Mouse (Mus musculus): ENCODE data around the gene Crls1. TPM values are rescaled to one million over a fixed set of nuclear protein-coding genes. Genes with fewer than 3 reads are reported as not detected.

Crls1 gene
- polyA plus RNA-seq, 1 experiment from 2014 or later, result 39.0 TPM

- no peak for TF ChIP-seq CTCF (IDR thresholded peaks at IDR 0.05; ENCODE audit: low read depth)
- Histone ChIP-seq H3K4me2 (replicated peaks; ENCODE audit: low read depth) (peak within 1 kb of the TSS; percentile 87), H3K4me3 (ENCODE audit: low read depth, low read length) (peak within 1 kb of the TSS; percentile 43), H3K27me3 (replicated peaks; ENCODE audit: control insufficient read depth, insufficient read depth, low read length) (peaks cover 34% of the 10 kb centered on the region), H3K36me3 (ENCODE audit: control insufficient read depth, insufficient read depth) (no peaks in the 10 kb centered on the region), H3K27ac (ENCODE audit: low read depth, low read length) (no peak within 1 kb of the TSS), H3K4me1 (replicated peaks; ENCODE audit: control insufficient read depth, insufficient read depth, low read length) (no peaks in the 10 kb centered on the region; the same call in 1 of the 2 replicates), H3K9me3 (ENCODE audit: control insufficient read depth) (no peaks in the 10 kb centered on the region), H3K9ac (ENCODE audit: low read depth, low read length) (no peak within 1 kb of the TSS)
- no peak for ATAC-seq
- WGBS, result 34% methylated on average over 12 of the region's 12 CpGs
Observed at GRCm38 (mm10) chr2:132880844-132881645, 34.6 kb downstream of the Crls1 start, which contains the start of gene Lrrn4. TSS of gene Lrrn4 (minus strand) at chr2:132880891.

GRCm38 (mm10) chr2:132884303-132884967, 38.0 kb downstream of the Crls1 start:
- Histone ChIP-seq H3K4me2 (replicated peaks; ENCODE audit: low read depth) (no peak overlapping the region), H3K9ac (ENCODE audit: low read depth, low read length) (no peak overlapping the region), H3K27ac (ENCODE audit: low read depth, low read length) (no peak overlapping the region), H3K9me3 (ENCODE audit: control insufficient read depth) (no peaks in the 10 kb centered on the region), H3K4me1 (replicated peaks; ENCODE audit: control insufficient read depth, insufficient read depth, low read length) (no peaks in the 10 kb centered on the region), H3K27me3 (replicated peaks; ENCODE audit: control insufficient read depth, insufficient read depth, low read length) (peaks cover 17% of the 10 kb centered on the region), H3K4me3 (ENCODE audit: low read depth, low read length) (no peak overlapping the region), H3K36me3 (ENCODE audit: control insufficient read depth, insufficient read depth) (no peaks in the 10 kb centered on the region)
- whole genome bisulfite sequencing, result 60% methylated on average over 8 of the region's 8 CpGs
- ATAC-seq, result no peak
- no peak for TF ChIP-seq CTCF (IDR thresholded peaks at IDR 0.05; ENCODE audit: low read depth)

GRCm38 (mm10) chr2:132885312-132885711, 38.8 kb downstream of the Crls1 start:
- WGBS, result 83% methylated on average over 6 of the region's 7 CpGs
- no peak for TF ChIP-seq CTCF (IDR thresholded peaks at IDR 0.05; ENCODE audit: low read depth)
- Histone ChIP-seq H3K36me3 (ENCODE audit: control insufficient read depth, insufficient read depth) (no peaks in the 10 kb centered on the region), H3K4me2 (replicated peaks; ENCODE audit: low read depth) (no peak overlapping the region), H3K27me3 (replicated peaks; ENCODE audit: control insufficient read depth, insufficient read depth, low read length) (peaks cover 10% of the 10 kb centered on the region), H3K9ac (ENCODE audit: low read depth, low read length) (no peak overlapping the region), H3K4me3 (ENCODE audit: low read depth, low read length) (no peak overlapping the region), H3K27ac (ENCODE audit: low read depth, low read length) (no peak overlapping the region), H3K4me1 (replicated peaks; ENCODE audit: control insufficient read depth, insufficient read depth, low read length) (no peaks in the 10 kb centered on the region), H3K9me3 (ENCODE audit: control insufficient read depth) (no peaks in the 10 kb centered on the region)
- ATAC-seq, result peak; percentile 65; the same call in 1 of the 2 replicates

DNA sequence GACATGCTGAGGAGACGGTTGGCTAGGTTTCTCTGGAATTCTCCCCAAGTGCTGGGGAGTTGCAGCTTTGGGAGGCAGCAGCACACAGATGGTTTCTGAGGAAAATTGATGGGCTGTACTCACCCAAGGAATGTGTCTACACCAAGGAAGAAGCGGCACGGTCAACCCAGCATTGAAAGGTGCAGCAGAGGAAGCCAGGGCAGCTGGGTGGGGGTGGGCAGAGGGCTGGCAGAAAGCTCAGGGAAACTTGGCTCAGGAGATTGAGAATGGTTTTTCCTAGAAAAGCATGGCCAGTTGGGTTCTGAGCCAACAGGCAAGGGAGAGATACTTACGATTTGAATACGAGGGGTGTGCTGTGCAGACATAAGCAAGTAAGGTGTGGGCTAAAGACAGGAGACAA, 47.4 kb downstream of the Crls1 start:
- no peaks in the 10 kb centered on the region for H3K36me3 ChIP-seq (ENCODE audit: control insufficient read depth, insufficient read depth)
- no peak overlapping the region for H3K4me3 ChIP-seq (ENCODE audit: low read depth, low read length)
- H3K27me3 ChIP-seq (replicated peaks; ENCODE audit: control insufficient read depth, insufficient read depth, low read length), result no peaks in the 10 kb centered on the region
- ATAC-seq, result no peak
- no peak overlapping the region for H3K27ac ChIP-seq (ENCODE audit: low read depth, low read length)
- 78% methylated on average over 5 of the region's 5 CpGs for WGBS
- no peak overlapping the region for H3K4me2 ChIP-seq (replicated peaks; ENCODE audit: low read depth)
- H3K9ac ChIP-seq (ENCODE audit: low read depth, low read length), result no peak overlapping the region
- H3K9me3 ChIP-seq (ENCODE audit: control insufficient read depth), result no peaks in the 10 kb centered on the region
- no peak for TF ChIP-seq CTCF (IDR thresholded peaks at IDR 0.05; ENCODE audit: low read depth)
- H3K4me1 ChIP-seq (replicated peaks; ENCODE audit: control insufficient read depth, insufficient read depth, low read length), result no peaks in the 10 kb centered on the region

DNA sequence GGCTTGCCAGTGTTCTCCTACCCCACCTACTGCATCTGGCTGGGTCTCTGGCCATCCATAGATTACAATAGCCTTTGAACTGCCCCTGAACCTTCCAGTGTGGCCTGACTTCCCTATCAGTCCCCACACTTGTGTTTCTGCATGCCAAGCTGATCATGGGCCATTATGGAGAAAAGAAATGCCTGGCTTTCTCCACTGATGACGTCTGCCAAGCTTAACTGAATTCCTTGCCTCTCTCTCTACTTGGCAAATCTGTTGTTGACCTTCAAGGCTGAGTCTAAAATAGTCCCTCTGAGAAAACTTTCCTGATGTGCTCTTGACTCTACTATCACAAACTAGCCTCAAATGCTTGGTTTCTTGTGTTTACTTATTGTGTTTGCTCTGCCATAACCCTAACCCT, 51.7 kb downstream of the Crls1 start:
- Histone ChIP-seq H3K4me3 (ENCODE audit: low read depth, low read length) (no peak overlapping the region), H3K27ac (ENCODE audit: low read depth, low read length) (no peak overlapping the region), H3K27me3 (replicated peaks; ENCODE audit: control insufficient read depth, insufficient read depth, low read length) (no peaks in the 10 kb centered on the region), H3K9ac (ENCODE audit: low read depth, low read length) (no peak overlapping the region), H3K4me2 (replicated peaks; ENCODE audit: low read depth) (no peak overlapping the region), H3K36me3 (ENCODE audit: control insufficient read depth, insufficient read depth) (no peaks in the 10 kb centered on the region), H3K4me1 (replicated peaks; ENCODE audit: control insufficient read depth, insufficient read depth, low read length) (no peaks in the 10 kb centered on the region), H3K9me3 (ENCODE audit: control insufficient read depth) (no peaks in the 10 kb centered on the region)
- no peak for TF ChIP-seq CTCF (IDR thresholded peaks at IDR 0.05; ENCODE audit: low read depth)
- WGBS, result 27% methylated on average over 1 of the region's 1 CpGs
- no peak for ATAC-seq

GRCm38 (mm10) chr2:132900596-132900995, 54.1 kb downstream of the Crls1 start:
- no peak for TF ChIP-seq CTCF (IDR thresholded peaks at IDR 0.05; ENCODE audit: low read depth)
- H3K9me3 ChIP-seq (ENCODE audit: control insufficient read depth), result no peaks in the 10 kb centered on the region
- no peaks in the 10 kb centered on the region for H3K27me3 ChIP-seq (replicated peaks; ENCODE audit: control insufficient read depth, insufficient read depth, low read length)
- H3K4me1 ChIP-seq (replicated peaks; ENCODE audit: control insufficient read depth, insufficient read depth, low read length), result no peaks in the 10 kb centered on the region
- H3K4me2 ChIP-seq (replicated peaks; ENCODE audit: low read depth), result no peak overlapping the region
- no peak overlapping the region for H3K9ac ChIP-seq (ENCODE audit: low read depth, low read length)
- H3K4me3 ChIP-seq (ENCODE audit: low read depth, low read length), result no peak overlapping the region
- H3K27ac ChIP-seq (ENCODE audit: low read depth, low read length), result no peak overlapping the region
- peaks cover 11% of the 10 kb centered on the region; the same call in 1 of the 2 replicates for H3K36me3 ChIP-seq (ENCODE audit: control insufficient read depth, insufficient read depth)
- no peak for ATAC-seq
- 90% methylated on average over 1 of the region's 1 CpGs for WGBS

Data from intestine, postnatal 0 days (tissue).